Mouse (Mus musculus) lung, adult 2 months (tissue): ENCODE data around the gene Ubp1.

Experiments used
- CTCF ChIP-seq: fragments of 200-500 bp; IDR thresholded peaks from 2 replicates; pipeline ENCODE4 v1.5.1; 2011; ENCODE audit warnings: mild to moderate bottlenecking, low read length, control low read depth; ENCODE audit not compliant: insufficient read depth
- POLR2A ChIP-seq: fragments of 200-500 bp; IDR thresholded peaks from 2 replicates; pipeline ENCODE4 v1.6.1; 2011; ENCODE audit warnings: low read depth, mild to moderate bottlenecking, control low read depth, low read length, borderline replicate concordance; ENCODE audit errors: extremely low read depth

DNA sequence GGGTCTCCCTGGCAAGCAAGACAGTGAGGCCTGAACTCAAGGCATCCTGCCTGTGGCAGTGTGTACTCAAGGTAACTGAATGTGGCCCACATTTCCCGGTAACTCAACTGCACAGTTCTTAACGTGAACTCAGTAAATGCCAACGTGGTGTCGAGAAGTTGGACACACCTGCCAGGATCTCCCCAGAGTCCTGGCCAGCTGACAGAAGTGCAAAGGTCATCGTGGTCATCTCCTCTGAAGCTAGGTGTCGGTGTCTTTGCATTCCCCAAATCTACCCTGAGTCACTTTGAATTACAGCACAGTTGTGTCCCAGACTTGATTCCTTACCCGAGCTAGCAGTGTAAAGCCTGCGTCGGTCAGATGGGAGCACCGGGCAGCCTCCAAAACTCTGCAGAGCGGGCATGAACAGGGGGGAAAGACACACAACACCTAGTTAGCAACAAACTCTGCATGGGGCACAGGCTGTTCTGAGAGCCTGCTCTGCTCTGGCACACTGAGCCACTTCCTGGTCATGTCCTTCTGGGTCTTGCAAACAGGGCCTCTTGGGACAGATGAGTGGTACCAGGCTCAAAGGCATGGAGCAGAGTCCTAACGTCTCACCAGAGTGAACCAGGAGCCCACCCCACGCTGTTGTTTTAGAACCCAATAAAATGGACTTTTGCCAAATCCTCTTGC, 54.3 kb downstream of the Ubp1 start:
- TF ChIP-seq CTCF (no peak), POLR2A (no peak)
